Mouse (Mus musculus) layer of hippocampus, postnatal 25 days (tissue): ENCODE measurements at regions not wholly inside any gene's neighbourhood (a gene's known extent, or its start where the extent isn't known, plus 50 kb on each side); places are given as distances from the start of the nearest gene placed in this dataset.

Experiments used
- DNase-seq, 2 experiments: peaks; one replicate each; pipeline ENCODE4 v3.0.0; 2022; ENCODE audit warnings: mixed read lengths in 2 of 2, low spot score in 1 of 2; ENCODE audit errors: extremely low spot score in 1 of 2

DNA sequence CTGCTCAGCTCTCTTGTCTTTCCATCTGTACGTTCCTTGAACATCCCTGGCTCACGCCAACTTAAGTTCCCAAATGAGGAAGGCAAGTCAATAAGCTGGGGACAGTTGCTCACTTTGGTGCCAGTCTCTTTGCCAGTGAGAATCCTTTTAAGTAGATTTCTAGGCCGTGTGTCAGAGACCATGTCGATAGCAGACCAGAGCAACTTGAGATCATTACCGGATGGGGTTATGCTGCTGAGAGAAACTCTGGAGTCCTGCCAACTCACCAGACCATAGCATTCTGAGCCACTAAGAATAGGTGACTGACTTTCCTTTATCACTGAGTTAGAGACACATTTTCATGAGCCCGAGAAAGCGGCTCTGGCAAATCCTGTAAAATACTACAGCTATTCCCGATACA, 123.5 kb upstream of the Ado start:
- DNase-seq, result no peak

DNA sequence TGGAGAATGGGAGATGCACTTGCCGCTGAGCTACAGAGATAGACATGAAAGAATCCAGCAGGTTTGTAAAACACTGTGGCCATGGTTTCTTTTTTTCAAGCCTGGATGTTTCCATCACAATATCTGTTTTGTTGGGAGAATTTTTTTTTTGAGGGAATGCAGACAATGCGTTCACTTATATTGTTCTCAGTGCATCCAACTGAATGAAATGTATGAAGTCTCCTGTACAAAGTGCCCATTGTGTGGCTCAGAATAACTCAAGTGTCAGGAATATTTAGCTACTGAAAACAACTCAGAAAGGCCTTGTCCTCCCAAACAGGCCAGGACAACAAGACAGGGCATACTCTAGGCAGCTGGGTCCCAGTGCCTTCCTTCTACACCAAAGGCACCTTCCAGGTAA, 120.3 kb upstream of the Ado start:
- DNase-seq, result no peak

DNA sequence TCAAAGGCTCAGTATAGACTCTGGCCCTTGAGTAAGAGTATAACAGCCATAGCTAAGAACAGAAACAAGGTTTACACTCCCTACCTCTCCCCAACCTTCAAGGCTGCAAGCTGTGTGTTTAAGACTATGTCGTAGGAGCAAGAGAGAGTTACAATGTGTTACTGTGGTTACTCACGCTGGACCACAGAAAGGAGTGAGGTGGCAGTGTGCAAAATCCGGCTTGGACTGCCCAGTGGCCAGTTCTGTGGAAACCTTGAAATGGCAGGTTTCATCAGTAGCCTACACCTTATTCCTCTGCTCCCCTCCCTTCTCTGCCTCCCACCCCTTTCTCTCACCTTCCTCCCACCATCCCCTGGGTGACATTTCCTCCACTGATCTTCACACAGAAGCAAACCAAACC, 114.3 kb upstream of the Ado start:
- DNase-seq, result no peak

DNA sequence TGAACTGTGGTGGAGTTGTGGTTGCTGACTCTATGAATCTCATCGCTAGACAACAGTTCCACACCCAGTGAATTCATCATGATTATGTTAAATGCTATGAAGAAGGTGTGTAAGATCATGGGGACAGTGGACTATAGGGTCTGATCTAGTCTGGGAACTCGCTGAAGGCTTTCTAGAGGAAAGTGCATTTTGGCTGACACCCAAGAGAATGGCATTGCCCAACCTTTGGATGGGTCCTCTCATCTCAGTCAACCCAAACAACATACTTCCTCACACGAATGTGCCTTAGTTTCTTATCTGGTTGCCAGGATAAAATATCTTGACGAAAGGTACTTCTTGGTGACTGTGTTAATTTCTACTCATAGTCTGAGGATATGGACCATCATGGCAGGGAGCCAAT, 112.9 kb upstream of the Ado start:
- DNase-seq, result no peak

DNA sequence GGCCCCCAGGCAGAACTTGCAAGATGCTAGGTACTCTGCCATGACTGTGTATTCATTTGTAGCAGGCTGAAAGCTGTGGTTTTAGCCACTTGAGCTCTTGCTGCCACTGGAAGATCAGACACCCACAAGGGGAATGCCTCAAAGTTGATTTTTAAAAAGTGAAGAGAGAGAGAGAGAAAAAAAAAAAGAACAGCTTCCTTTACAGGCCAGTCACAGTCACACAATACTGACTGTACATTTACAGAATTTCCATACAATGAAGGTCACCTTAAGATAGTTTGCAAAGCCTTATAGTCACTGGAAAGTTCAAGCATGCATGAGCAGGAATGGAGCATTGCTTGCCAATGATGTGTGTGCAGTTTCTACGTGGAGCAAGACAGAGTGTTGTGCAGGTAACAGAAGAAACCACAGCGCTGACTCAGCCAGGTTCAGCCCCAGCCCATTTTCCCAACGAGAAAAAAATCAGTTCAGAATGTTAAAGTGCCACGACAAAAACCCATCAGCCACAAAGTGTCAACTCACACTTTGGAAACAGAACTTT, 109.3 kb upstream of the Ado start:
- no peak for DNase-seq

DNA sequence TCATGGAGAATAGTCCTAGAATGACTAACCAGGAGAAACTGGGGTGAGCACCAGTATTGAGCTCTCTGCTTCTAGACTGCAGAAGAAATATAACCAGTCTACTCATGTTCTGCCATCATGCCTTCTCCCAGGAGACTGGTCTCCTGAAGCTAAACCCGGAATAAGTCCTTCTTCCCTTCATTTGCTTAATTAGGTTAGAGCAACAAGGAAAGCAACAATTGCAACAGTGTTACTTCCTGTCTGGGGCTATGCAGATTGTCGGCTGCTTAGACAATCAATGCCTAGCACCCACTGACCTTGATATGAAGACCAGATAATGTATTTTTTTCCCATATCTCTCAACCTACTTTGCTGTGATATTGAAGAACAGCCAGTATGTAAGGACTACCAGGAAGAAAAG, 108.5 kb upstream of the Ado start:
- DNase-seq, result no peak

- DNase-seq, result no peak
Measured at GRCm38 (mm10) chr10:67654518-67654917, 105.8 kb upstream of the Ado start.

DNA sequence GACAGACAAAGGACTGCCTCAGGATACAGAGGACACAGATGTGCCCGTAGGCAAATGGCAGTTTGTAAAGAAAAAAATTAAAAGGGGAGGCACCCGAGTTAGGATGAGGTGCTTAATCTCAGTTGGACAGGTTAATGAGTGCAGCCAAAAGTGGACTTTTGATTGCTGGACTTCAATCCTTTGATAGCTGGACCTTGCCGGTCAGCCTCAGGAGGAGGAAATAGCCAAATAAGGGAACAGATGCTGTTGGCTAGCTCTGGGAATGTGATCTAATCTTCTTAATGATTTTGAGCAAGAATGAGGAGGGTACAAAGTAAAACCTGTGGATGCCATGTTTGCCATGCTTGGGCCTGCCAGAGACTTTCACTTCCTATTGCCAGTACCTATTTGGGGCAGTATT, 103.5 kb upstream of the Ado start:
- no peak for DNase-seq

GRCm38 (mm10) chr10:67651386-67651785, 102.6 kb upstream of the Ado start:
- DNase-seq, result no peak

GRCm38 (mm10) chr10:67647777-67648727, 99.3 kb upstream of the Ado start:
- no peak for DNase-seq

DNA sequence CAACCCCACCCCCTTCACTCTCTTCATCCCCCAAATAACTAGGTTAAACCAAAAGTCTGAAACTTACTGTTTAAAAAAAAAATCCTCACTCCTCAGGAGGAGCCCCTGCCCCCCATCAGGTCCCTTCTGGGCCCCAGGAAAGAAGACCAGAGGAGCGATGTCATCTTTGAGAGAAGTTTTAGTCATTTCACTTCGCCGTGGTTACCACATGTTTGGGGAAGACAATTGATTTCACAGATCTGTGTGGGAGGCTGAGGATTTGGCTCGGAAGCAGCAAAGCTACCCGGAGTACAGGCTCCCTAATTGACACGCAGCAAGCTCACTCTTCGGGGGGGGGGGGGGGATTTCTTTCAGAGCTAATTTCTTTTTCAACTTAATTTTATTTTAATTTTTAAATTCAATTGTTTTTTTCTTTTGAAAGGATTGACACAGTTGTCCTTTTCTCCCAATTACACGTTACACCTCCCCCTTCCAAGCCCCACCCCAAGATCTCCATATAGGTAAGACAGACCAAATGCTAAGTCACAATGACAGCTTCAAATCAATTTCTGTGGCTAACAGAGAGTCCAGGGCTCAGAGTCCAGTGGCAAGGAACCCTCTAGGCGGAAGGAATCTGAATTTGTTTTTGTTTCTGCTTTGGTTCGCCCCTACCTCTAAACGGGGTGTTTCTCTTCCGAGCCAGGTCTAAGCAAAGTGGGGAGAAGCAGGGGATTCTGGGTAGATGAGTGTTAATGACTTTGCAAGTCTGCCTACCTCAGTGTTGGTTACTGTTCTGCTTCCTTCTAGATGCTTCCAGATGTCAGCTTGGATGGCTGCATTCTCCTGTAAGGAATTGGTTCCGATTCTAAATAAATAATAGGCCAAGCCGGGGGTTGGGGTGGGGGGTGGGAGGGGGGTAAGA, 98.2 kb upstream of the Ado start:
- DNase-seq, result no peak

- no peak for DNase-seq
Measured at GRCm38 (mm10) chr10:67645821-67646220, 97.1 kb upstream of the Ado start.

- DNase-seq, result no peak
Measured at GRCm38 (mm10) chr10:67644280-67644679, 95.5 kb upstream of the Ado start.

- DNase-seq, result no peak
Measured at GRCm38 (mm10) chr10:67643685-67644084, 94.9 kb upstream of the Ado start.

- DNase-seq, result no peak
Measured at GRCm38 (mm10) chr10:67637339-67637738, 88.6 kb upstream of the Ado start.

DNA sequence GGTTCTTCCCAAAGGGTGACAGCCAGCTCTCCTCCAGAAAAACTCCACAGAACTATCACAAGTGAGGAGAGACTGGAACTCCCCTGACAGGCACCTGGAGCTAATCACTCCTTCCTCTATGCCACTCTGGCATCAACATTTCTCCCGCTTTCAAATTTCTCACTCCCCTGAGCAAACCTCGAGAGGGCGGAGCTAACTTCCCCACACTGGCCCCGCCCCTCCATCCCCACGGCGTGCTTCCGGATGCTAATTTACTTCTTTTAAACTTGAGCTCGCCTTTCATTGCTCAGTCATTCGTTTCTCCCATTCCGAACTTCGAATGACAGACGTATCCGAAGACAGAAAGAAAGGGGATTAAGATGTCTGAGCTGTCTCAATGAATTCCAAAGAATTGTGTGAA, 87.8 kb upstream of the Ado start:
- no peak for DNase-seq

DNA sequence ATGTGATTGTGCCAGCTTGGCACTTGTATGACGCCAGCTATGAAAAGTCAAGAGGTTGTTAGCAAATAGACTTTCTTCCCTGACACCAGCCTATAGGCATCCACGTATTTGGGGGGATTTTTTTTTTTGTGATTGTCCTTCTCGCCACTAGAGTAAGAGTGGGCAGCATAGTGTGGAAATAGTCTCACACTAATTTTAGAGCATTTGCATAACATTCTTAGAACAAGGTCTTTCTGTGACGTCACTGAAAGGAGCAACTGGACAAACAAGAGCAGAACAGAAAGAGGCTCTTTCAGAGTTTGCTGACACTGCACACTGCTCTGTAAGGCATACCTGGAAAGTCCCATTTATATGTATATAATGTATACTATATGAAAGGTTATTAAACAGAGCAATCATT, 86.0 kb upstream of the Ado start:
- DNase-seq, result no peak

DNA sequence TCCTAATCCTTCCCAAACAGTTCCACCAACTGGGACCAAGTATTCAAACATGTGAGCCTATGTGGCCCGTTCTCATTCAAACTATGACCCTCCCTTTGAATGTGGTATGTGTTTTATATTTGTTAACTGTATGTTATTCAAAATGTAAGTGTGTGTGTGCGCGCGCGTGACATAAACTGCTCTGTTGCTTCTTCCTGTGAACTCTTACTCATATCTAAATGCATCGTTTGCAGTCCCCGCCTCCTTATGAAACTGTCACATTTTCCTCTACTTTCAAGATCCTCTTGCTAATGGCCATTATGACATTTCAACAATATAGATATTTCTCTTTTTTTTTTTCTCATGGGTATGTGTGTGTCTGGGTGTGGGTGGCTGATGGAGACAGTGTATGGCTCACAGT, 84.3 kb upstream of the Ado start:
- no peak for DNase-seq

- no peak for DNase-seq
Measured at GRCm38 (mm10) chr10:67623338-67623737, 74.6 kb upstream of the Ado start.

- no peak for DNase-seq
Measured at GRCm38 (mm10) chr10:67620018-67620417, 71.3 kb upstream of the Ado start.

DNA sequence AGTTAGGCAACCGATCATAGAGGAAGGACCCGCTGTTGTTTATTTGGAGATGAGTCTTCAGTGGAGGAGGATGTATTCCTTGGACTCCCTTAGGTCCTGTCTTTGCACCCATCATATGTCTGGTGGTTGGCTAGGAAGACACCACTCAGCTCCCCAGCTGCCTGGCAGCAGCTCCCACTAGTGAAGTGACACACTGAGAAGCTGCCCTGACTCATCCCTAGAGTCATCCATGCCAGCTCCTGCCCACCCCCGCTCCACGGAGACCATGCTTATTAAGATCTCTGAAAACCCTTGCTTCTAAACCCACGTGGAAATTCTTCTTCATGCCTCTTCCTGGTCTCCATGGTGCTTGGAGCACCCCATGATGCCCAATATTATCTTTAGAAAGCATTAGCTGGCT, 69.4 kb upstream of the Ado start:
- DNase-seq, result no peak
